Mouse (Mus musculus) gastrocnemius, postnatal 25 days (tissue): Measurements from ENCODE around the gene Ip6k2. TPM values are rescaled to one million over a fixed set of nuclear protein-coding genes. Genes with fewer than 3 reads are reported as not detected.

ENCODE experiments used
- DNase-seq: peaks from one replicate; pipeline ENCODE4 v3.0.0; 2022
- long read RNA-seq, 2 experiments: library from polyadenylated mRNA; stranded (forward); transcript quantifications; one replicate each; pipeline ENCODE4 v2.0.0; 2021
- total RNA-seq, 2 experiments: library from RNA; stranded (reverse); gene quantifications; 1 replicate in 1 of 2; 2 replicates in 1 of 2; pipeline ENCODE4 v1.2.3; 2021

Ip6k2 gene
- total RNA-seq: 10 to 100 TPM; 14.6 to 17.8 TPM
- long read RNA-seq, experiment 1, partial matches to known transcripts: 1 of 10 reads
- long read RNA-seq, experiment 1, other reads (novel, unspliced or antisense): 6 of 10 reads
- long read RNA-seq, experiment 2, partial matches to known transcripts: 0 of 10 reads
- long read RNA-seq, experiment 2, other reads (novel, unspliced or antisense): 7 of 10 reads

GRCm38 (mm10) chr9:108783548-108784463 is at the start of gene Ip6k2:
Gene Ip6k2 (plus strand): TSS chr9:108783796.
- peak; percentile 95 for DNase-seq

- no peak for DNase-seq
Measured at GRCm38 (mm10) chr9:108734626-108735025, 49.0 kb upstream of the Ip6k2 start.

- no peak for DNase-seq
Measured at GRCm38 (mm10) chr9:108739239-108739638, 44.4 kb upstream of the Ip6k2 start.

GRCm38 (mm10) chr9:108740062-108740461 is 43.5 kb upstream of the Ip6k2 start:
- DNase-seq: no peak

- DNase-seq: no peak
Measured at GRCm38 (mm10) chr9:108742048-108742447, 41.5 kb upstream of the Ip6k2 start.

GRCm38 (mm10) chr9:108746876-108747499 is 36.6 kb upstream of the Ip6k2 start:
- no peak for DNase-seq

- DNase-seq: no peak
Measured at GRCm38 (mm10) chr9:108747694-108748093, 35.9 kb upstream of the Ip6k2 start.

- peak; percentile 34 for DNase-seq
Measured at GRCm38 (mm10) chr9:108748600-108749183, 34.9 kb upstream of the Ip6k2 start.

GRCm38 (mm10) chr9:108750616-108751015 is 33.0 kb upstream of the Ip6k2 start:
- no peak for DNase-seq

- DNase-seq: no peak
Measured at GRCm38 (mm10) chr9:108752142-108752920, 31.3 kb upstream of the Ip6k2 start.

GRCm38 (mm10) chr9:108753326-108753725 is 30.3 kb upstream of the Ip6k2 start:
- DNase-seq: peak; percentile 59

GRCm38 (mm10) chr9:108753976-108754375 is 29.6 kb upstream of the Ip6k2 start:
- DNase-seq: no peak

- DNase-seq: no peak
Measured at GRCm38 (mm10) chr9:108754423-108754822, 29.2 kb upstream of the Ip6k2 start.

GRCm38 (mm10) chr9:108757406-108757805 is 26.2 kb upstream of the Ip6k2 start:
- no peak for DNase-seq

- no peak for DNase-seq
Measured at GRCm38 (mm10) chr9:108759121-108759520, 24.5 kb upstream of the Ip6k2 start.

GRCm38 (mm10) chr9:108759805-108760204 is 23.8 kb upstream of the Ip6k2 start:
- no peak for DNase-seq

- no peak for DNase-seq
Measured at GRCm38 (mm10) chr9:108761561-108761960, 22.0 kb upstream of the Ip6k2 start.

GRCm38 (mm10) chr9:108764971-108765370 is 18.6 kb upstream of the Ip6k2 start:
- DNase-seq: no peak

- DNase-seq: no peak
Measured at GRCm38 (mm10) chr9:108776614-108777013, 7.0 kb upstream of the Ip6k2 start.

GRCm38 (mm10) chr9:108777276-108777675 is 6.3 kb upstream of the Ip6k2 start:
- no peak for DNase-seq

GRCm38 (mm10) chr9:108780959-108781358 is 2.6 kb upstream of the Ip6k2 start:
- DNase-seq: no peak

- DNase-seq: no peak
Measured at GRCm38 (mm10) chr9:108781891-108782290, 1.7 kb upstream of the Ip6k2 start.
